Mouse (Mus musculus) thymus, adult 2 months (tissue): Measurements from ENCODE around the gene Sh3bp4.

Experiments
- CTCF ChIP-seq: fragments of 200-500 bp; IDR thresholded peaks from 2 replicates; pipeline ENCODE4 v1.5.1; 2012; ENCODE audit warnings: mild to moderate bottlenecking, control low read depth, low read length, moderate library complexity, borderline replicate concordance; ENCODE audit not compliant: control insufficient read depth, poor library complexity, insufficient read depth; ENCODE audit errors: extremely low read depth
- POLR2A ChIP-seq: fragments of 200-500 bp; IDR thresholded peaks from 2 replicates; pipeline ENCODE4 v1.6.1; 2012; ENCODE audit warnings: mild to moderate bottlenecking, low read length, control low read depth, moderate library complexity; ENCODE audit not compliant: control insufficient read depth, poor library complexity, insufficient read depth; ENCODE audit errors: extremely low read depth

GRCm38 (mm10) chr1:89130429-89130828 is 60.2 kb downstream of the Sh3bp4 start:
- TF ChIP-seq POLR2A (no peak), CTCF (no peak)
